Mouse (Mus musculus) T-cell, adult 2 months (primary cell): ENCODE measurements around the gene Gm21962.
"Not testable (repeated sequence)": the region's sequence is repeated elsewhere in the genome, so short reads cannot be mapped to it uniquely, and the experiment has no call there.

Experiments used
- DNase-seq: peaks from one replicate; pipeline ENCODE4 v3.0.0; 2022; ENCODE audit warnings: low spot score

Gene Gm21962

GRCm38 (mm10) chr3:137671224-137671623 is at the start of gene Gm21962:
Gene Gm21962 (plus strand): TSS chr3:137671524.
- DNase-seq = not testable (repeated sequence)

- DNase-seq = no peak
Observed at GRCm38 (mm10) chr3:137622091-137622490, 49.2 kb upstream of the Gm21962 start.

GRCm38 (mm10) chr3:137622895-137623580 is 48.3 kb upstream of the Gm21962 start:
- DNase-seq = no peak

GRCm38 (mm10) chr3:137623581-137624362 is 47.6 kb upstream of the Gm21962 start:
- DNase-seq = no peak

- DNase-seq = no peak
Observed at GRCm38 (mm10) chr3:137625054-137625453, 46.3 kb upstream of the Gm21962 start.

GRCm38 (mm10) chr3:137633726-137634125 is 37.6 kb upstream of the Gm21962 start:
- no peak for DNase-seq

GRCm38 (mm10) chr3:137636571-137636970 is 34.8 kb upstream of the Gm21962 start:
- DNase-seq = no peak

GRCm38 (mm10) chr3:137641238-137641637 is 30.1 kb upstream of the Gm21962 start:
- DNase-seq = no peak

- DNase-seq = no peak
Observed at GRCm38 (mm10) chr3:137642137-137642536, 29.2 kb upstream of the Gm21962 start.

GRCm38 (mm10) chr3:137642568-137642967 is 28.8 kb upstream of the Gm21962 start:
- no peak for DNase-seq

GRCm38 (mm10) chr3:137644081-137644480 is 27.2 kb upstream of the Gm21962 start:
- no peak for DNase-seq

GRCm38 (mm10) chr3:137644947-137645346 is 26.4 kb upstream of the Gm21962 start:
- no peak for DNase-seq

- DNase-seq = no peak
Observed at GRCm38 (mm10) chr3:137647427-137648100, 23.8 kb upstream of the Gm21962 start.

- DNase-seq = no peak
Observed at GRCm38 (mm10) chr3:137649112-137649511, 22.2 kb upstream of the Gm21962 start.

GRCm38 (mm10) chr3:137652853-137653252 is 18.5 kb upstream of the Gm21962 start:
- DNase-seq = no peak

GRCm38 (mm10) chr3:137680923-137681322 is 9.6 kb downstream of the Gm21962 start:
- DNase-seq = no peak

GRCm38 (mm10) chr3:137682911-137683806 is 11.8 kb downstream of the Gm21962 start:
- DNase-seq = no peak

- no peak for DNase-seq
Observed at GRCm38 (mm10) chr3:137683807-137684403, 12.6 kb downstream of the Gm21962 start.

GRCm38 (mm10) chr3:137686932-137687331 is 15.6 kb downstream of the Gm21962 start:
- no peak for DNase-seq

GRCm38 (mm10) chr3:137691503-137691902 is 20.2 kb downstream of the Gm21962 start:
- no peak for DNase-seq

- DNase-seq = no peak
Observed at GRCm38 (mm10) chr3:137715946-137716345, 44.6 kb downstream of the Gm21962 start.
